Mouse (Mus musculus): Measurements from ENCODE around the gene Rel. TPM values are rescaled to one million over a fixed set of nuclear protein-coding genes. Genes with fewer than 3 reads are reported as not detected.

Gene Rel
- 0.31 and 0.41 TPM in 2 replicates for polyA plus RNA-seq (2012; rRNA removed)

DNA sequence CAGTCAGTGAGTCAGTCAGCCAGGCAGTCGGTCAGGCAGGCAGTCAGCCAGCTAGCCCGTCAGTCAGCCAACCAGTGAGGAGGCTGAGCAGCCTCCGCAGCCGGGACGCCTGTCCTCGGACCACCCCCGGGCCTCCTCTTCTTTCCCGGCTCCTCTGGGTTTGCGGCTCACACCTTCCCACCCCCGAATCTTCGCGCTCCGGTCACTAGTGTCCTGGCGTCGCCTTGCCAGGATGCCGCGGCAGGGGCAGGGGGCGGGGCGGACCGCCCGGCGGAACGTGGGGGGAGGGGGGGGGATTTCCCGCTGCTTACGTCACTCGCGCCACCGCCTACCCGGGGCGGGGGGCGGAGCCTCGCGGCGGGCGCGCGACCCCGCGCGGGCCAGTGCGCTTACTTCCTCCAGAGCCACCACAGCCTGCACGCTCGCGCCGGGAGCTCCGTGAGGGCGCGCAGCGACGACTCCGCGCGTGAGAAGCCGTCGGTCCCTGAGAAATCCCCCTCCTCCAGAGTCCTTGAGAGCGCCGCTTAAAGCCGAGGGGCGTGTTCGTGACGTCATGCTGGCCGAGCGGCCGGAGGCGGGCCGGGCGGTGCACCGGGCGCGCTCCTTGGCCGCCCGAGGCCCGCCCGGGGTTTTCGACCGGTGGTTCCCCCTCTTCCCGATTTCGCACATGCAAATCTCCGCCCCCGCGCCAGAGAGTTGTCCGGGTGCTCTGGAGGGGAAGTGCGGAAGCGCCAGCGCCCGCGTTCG lies at the start of gene Rel:
Rel (minus strand) TSS at position 211 of the 747 bp plus-strand sequence.

Other genes starting within 250 kb of the Rel start
- gene 1700093K21Rik, start 249.8 kb downstream of the Rel start, polyA plus RNA-seq (2012; rRNA removed), result not detected in 2 replicates
- gene 0610010F05Rik, start 137.3 kb downstream of the Rel start, polyA plus RNA-seq (2012; rRNA removed), result 0.19 and 0.22 TPM in 2 replicates
- gene Pus10, start 105.3 kb downstream of the Rel start, polyA plus RNA-seq (2012; rRNA removed), result 0.16 and 1.1 TPM in 2 replicates
- gene Pex13, start 105.0 kb downstream of the Rel start, polyA plus RNA-seq (2012; rRNA removed), result 4.2 and 6.5 TPM in 2 replicates
- 0.54 and 1.3 TPM in 2 replicates for gene Papolg, start 124.3 kb upstream of the Rel start, polyA plus RNA-seq (2012; rRNA removed)